Mouse (Mus musculus): Measurements from ENCODE around the gene Txn2.
A peak's percentile ranks its signal among the peaks of the same experiment; 100 is the strongest.

The Txn2 gene

GRCm38 (mm10) chr15:77928673-77929331 lies at the start of gene Txn2:
TSS of gene Txn2 (minus strand) at chr15:77929006.
- peak; percentile 97 to 98 for DNase-seq (ENCODE audit: low spot score in 2 of 2)

- peak in 1 of 2 experiments; percentile 21 for DNase-seq (ENCODE audit: low spot score in 2 of 2)
These were observed 48.9 kb upstream of the Txn2 start for GRCm38 (mm10) chr15:77977663-77978062.

GRCm38 (mm10) chr15:77974165-77974841 lies 45.5 kb upstream of the Txn2 start:
- DNase-seq (ENCODE audit: low spot score in 2 of 2) = no peak

GRCm38 (mm10) chr15:77970470-77971292 lies 41.9 kb upstream of the Txn2 start, which contains the start of gene Eif3d:
TSS of gene Eif3d (minus strand) at chr15:77970813.
- DNase-seq (ENCODE audit: low spot score in 2 of 2) = peak; percentile 92 to 96

- no peak for DNase-seq (ENCODE audit: low spot score in 2 of 2)
These were observed 41.2 kb upstream of the Txn2 start for GRCm38 (mm10) chr15:77969940-77970469.

- no peak for DNase-seq (ENCODE audit: low spot score in 2 of 2)
These were observed 36.3 kb upstream of the Txn2 start for GRCm38 (mm10) chr15:77965117-77965528.

- no peak for DNase-seq (ENCODE audit: low spot score in 2 of 2)
These were observed 33.6 kb upstream of the Txn2 start for GRCm38 (mm10) chr15:77962447-77962846.

- DNase-seq (ENCODE audit: low spot score in 2 of 2) = no peak
These were observed 31.9 kb upstream of the Txn2 start for GRCm38 (mm10) chr15:77960693-77961092.

- no peak for DNase-seq (ENCODE audit: low spot score in 2 of 2)
These were observed 29.3 kb upstream of the Txn2 start for GRCm38 (mm10) chr15:77958071-77958470.

- no peak for DNase-seq (ENCODE audit: low spot score in 2 of 2)
These were observed 28.8 kb upstream of the Txn2 start for GRCm38 (mm10) chr15:77957625-77958024.

- DNase-seq (ENCODE audit: low spot score in 2 of 2) = peak; percentile 86 to 88
These were observed 27.6 kb upstream of the Txn2 start, which contains the start of gene Foxred2 for GRCm38 (mm10) chr15:77956404-77956901. TSS of gene Foxred2 (minus strand) at chr15:77956722.

- no peak for DNase-seq (ENCODE audit: low spot score in 2 of 2)
These were observed 26.9 kb upstream of the Txn2 start for GRCm38 (mm10) chr15:77955440-77956403.

- DNase-seq (ENCODE audit: low spot score in 2 of 2) = no peak
These were observed 25.6 kb upstream of the Txn2 start for GRCm38 (mm10) chr15:77954362-77954761.

- DNase-seq (ENCODE audit: low spot score in 2 of 2) = no peak
These were observed 24.1 kb upstream of the Txn2 start for GRCm38 (mm10) chr15:77952921-77953320.

- DNase-seq (ENCODE audit: low spot score in 2 of 2) = no peak
These were observed 20.3 kb upstream of the Txn2 start for GRCm38 (mm10) chr15:77949061-77949460.

GRCm38 (mm10) chr15:77945711-77946110 lies 16.9 kb upstream of the Txn2 start:
- peak; percentile 46 to 65 for DNase-seq (ENCODE audit: low spot score in 2 of 2)

GRCm38 (mm10) chr15:77941563-77941962 lies 12.8 kb upstream of the Txn2 start:
- no peak for DNase-seq (ENCODE audit: low spot score in 2 of 2)

GRCm38 (mm10) chr15:77938516-77938915 lies 9.7 kb upstream of the Txn2 start:
- DNase-seq (ENCODE audit: low spot score in 2 of 2) = no peak

- no peak for DNase-seq (ENCODE audit: low spot score in 2 of 2)
These were observed 7.0 kb upstream of the Txn2 start for GRCm38 (mm10) chr15:77935673-77936375.

GRCm38 (mm10) chr15:77934968-77935367 lies 6.2 kb upstream of the Txn2 start:
- no peak for DNase-seq (ENCODE audit: low spot score in 2 of 2)

All from spleen, postnatal 36 days (tissue).